Mouse (Mus musculus): ENCODE results near the gene Lpin2.

Lpin2 gene

DNA sequence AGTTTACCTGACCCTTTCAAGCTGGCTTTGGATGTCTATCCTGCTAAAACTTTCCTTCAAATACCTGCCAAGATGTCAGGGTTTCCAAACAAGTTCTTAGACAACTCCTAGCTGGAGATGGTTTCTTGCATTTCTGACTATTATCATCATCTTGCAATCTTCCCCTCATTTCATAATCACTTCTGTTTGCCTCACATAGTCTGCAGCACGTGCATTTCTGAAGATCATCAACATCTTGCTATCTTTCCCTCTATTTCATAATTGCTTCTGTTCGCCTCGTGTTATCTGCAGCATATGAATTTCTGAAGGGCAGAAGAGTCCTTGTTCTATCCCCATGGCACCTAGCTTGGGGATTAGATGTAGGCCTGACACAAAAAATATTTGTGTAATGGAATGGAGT, 112.2 kb downstream of the Lpin2 start:
- DNase-seq (ENCODE audit: low spot score in 2 of 2) = no peak

Data from thymus, postnatal 10 days (tissue).